Mouse (Mus musculus): ENCODE measurements at regions not wholly inside any gene's neighbourhood (a gene's known extent, or its start where the extent isn't known, plus 50 kb on each side); places are given as distances from the start of the nearest gene placed in this dataset.

DNA sequence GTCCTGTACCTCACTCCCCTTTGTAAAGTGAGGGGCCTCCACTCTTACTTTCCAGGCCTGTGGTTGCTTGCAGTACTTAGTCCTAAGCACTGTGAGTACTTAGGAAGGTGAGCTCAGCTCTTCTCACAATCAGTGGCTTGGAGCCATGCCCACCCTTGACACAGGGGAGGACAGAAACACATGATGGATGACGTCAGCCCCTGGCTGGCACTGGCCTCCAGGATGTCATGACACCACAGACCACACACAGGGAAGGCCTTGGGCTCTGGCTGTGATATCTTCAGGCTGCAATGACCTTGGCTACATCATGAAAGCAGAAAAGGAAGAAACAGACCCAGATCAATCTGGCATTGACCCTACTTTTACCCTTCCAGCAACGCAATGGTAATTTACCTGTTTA lies 113.0 kb upstream of the Zmiz1 start:
- TF ChIP-seq ZC3H11A (IDR thresholded peaks at IDR 0.05; ENCODE audit: borderline replicate concordance, low read depth, low read length), result no peak
- no peak for TF ChIP-seq MAFK (IDR thresholded peaks at IDR 0.05; ENCODE audit: insufficient read depth, low read depth, low read length)
- TF ChIP-seq ZNF384 (IDR thresholded peaks at IDR 0.05; ENCODE audit: low read depth, low read length), result no peak
